Mouse (Mus musculus) fat pad, adult 2 months (tissue): ENCODE measurements around the gene Cubn.

Experiments
- DNase-seq: peaks from one replicate; pipeline ENCODE4 v3.0.0-alpha.2; 2011; ENCODE audit warnings: low read depth, low spot score; ENCODE audit errors: extremely low read depth

Gene Cubn

DNA sequence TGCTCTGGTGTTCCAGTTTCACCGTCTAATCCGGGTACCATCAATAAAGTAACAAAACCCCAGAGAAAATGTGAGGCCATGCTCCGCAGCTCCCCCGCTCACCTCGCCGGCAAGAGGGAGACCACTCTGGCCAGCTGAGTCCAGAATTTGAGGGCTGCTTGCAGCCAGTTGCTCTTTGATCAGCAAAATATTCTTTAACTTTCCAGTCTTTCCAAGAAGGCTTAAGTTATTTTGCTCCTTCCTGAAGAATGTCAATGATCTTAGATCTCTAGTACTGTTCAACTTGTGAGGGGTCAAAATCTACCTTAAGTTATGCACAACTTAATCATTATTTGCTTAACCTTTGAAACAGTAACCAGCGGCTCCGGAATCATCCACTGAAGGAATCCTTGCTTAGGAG lies at the start of gene Cubn:
Cubn (minus strand) TSS at position 80 of the 400 bp plus-strand sequence.
- DNase-seq = no peak

DNA sequence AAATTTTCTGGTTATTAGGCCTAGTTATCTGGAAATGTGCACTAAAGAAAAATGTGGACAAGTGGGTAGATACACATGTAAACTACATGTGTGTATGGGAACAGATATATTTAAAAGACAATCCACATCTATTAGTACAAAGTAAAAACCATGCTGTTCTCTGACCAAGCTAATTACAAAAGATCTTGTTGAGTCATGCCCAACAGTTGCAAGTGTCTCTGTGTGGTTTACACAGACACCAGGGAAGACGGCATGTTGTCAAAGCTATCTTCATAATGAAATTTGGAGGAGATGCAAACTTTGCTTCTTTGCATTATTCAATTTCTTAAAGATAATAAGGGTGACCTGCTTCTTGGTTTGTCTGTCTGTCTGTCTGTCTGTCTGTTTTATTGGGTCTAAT lies 48.2 kb upstream of the Cubn start:
- no peak for DNase-seq

DNA sequence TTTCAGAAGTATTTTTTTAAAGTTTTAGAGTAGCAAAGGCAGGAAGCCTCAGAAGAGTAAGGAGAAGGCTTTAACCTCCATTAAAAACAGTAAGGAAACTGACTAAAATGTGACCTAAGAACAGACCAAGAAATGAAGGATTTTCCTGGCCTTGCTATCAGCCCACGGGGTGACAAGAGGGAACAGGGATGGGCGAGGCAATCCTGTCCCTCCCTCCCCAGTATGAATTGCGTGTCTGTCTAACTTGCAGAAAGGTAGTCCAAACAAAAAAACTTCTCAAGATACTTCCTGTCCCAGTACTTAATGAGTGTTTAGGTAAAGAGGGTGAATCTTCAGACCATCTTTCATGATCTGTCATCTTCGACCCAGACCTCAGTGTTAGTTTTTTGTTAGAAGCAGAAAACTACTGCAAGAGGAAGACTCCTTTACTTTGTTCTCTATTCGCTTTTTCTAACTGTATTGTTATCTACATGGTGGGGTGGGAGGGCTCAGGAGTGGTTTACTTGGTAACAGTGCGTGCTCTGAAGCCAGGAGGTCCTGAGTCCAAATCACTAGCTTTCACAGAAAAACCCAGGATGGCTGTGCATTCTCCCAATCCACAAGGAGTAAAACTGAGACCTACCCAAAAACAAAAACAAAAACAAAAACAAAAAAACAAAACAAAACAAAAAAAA lies 47.2 kb upstream of the Cubn start:
- DNase-seq = no peak

DNA sequence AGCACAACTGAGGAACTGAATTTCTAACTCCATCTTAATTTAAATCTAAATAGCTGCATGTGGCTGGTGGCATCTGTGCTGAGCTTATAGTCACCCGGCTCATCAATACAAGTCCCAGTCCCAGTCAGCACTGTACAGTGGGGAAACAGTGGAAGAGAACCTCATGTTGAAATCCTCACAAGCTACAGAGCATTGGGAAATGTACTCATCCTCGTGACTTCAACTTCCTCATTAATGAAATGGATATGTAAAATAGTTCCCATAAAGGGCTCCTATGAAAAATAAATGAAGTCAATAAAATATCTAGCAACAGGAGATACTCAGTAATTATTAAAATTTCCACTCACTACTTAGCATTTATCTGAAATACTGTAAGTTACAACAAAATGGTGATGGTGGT lies 46.6 kb upstream of the Cubn start:
- no peak for DNase-seq

DNA sequence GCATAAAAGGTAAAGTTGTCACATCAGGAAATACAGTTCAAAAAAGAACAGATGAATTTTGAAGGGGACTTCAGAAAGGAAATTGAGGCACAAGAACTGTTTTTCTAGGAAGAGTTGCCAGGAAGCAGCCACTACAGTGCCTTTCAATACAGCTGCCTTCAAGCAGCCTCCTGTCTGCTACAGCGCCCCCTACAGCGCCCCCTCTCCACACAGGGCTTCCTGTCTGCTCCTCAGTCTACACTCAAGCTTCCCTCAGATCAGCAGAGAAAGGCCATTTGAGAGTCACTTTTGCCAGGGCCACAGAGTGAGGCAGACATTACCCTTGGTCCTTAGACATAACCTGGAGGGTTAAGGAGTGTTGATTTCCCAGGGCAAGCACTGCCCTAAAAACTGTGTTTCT lies 46.1 kb upstream of the Cubn start:
- no peak for DNase-seq

DNA sequence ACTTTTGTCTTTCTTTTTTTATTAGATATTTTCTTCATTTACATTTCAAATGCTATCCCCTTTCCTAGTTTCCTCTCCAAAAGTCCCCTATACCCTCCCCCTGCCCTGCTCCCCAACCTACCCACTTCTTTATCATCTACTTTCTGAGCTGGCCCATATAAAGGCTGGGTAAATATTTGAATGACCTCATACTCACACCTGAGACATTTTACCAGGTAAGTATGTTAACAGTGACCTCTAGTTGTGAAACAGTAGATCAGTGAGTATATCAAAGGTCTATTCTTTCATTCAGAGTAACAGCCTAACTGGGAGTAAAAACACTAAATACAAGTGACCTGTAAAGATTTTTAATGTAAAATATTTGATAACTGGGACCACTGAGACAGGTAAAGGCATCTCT lies 45.1 kb upstream of the Cubn start:
- no peak for DNase-seq

DNA sequence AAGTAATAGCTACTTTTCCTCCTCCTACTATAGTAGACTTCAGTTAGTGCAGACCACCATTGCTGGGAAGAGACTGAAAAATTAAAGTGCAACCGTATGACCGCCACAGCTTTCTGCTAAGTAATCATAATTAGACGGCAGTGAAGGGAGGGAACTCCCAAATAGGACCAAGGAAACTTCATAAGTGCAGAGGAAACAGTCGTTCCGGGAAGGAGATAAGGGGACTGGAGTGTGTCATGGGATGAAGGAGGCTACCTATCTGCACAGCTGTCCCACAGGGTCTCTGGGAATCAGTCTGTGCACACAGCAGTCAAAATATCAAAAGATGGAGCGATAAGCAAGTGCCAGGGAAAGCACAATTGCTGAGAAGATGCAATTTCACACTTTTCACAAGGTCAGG lies 39.0 kb upstream of the Cubn start:
- DNase-seq = no peak

DNA sequence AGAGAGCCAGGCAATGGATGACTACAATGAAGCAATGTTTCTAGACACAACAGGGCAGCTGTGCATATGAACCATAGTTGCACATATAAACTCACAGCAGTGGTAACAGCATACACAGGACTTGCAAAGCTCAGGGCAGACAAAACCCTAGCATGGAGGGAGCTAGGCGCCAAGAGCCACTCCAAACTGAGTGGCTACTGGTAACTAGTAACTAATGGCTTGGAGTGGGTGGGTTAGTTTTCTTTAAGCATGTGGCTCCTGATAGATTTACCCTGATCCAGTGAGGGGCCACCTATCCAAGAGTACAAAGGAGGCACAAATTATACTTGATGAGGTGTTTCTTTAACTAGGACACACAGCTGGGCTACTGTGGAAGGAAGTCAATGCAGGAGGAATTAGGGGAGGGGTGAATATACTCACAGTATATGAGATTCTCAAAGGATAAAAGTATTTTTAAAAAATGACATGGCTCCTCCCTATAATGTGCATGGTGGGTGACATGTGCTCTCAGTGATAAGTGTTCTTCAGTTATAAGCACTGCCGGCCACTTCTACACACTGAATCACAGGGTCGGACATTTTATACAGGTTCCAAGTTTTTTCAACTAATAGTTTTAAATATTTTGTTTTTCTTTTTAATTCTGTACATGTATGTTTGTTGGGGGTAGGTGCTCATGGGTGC lies 37.8 kb upstream of the Cubn start:
- no peak for DNase-seq

DNA sequence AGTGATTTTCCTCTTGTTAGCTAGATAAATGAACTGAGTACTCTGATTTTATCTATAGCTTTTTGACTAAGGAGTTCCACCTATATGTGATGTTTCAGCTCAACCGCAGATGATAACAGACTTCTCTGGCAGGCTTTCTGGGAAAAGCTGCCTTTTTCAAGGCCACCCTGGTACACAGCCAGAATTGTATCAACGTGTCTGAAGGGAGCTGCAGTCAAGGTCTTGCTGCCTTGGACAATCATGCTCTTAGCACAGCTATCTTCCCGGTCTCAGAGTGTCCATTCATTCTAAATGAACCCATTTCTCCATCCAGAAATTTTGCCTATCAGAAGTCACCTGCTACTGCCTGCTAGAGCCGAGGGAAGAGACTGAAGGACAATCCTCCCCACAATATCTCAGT lies 35.9 kb upstream of the Cubn start:
- no peak for DNase-seq

DNA sequence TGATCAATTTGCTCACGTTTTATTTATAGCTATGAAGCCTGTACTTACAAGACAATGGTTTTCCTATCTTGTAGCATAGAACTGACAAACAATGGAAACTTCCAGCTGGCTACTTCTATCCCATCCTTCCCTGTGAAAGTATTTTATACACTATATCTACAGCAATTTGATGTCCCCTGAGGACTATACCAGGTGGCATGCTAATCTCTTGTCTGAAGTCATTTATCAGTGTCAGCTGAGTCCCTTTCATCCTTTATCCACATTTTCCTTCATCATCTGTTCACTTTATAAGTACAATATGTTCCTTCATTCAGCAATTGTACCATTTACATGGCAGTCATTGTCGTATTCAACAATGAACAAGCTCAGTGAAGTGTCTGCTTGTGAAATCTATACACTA lies 35.5 kb upstream of the Cubn start:
- no peak for DNase-seq

DNA sequence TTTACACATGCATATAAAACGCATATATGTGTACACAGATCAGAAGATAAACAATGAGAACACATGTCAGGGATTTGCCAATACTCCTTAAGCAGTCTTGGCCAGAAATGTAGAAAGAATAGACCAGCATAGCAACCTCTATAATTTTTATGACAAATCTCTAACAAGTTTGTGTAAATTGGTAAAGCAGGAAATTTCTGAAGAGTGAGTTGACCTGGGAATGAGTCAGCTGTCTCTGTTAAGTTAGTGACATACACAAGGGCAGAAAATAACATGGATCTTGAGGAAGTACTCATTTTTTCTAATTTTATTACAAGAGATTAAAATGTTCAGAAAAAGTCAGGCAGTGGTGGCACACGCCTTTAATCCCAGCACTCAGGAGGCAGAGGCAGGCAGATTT lies 34.6 kb upstream of the Cubn start:
- DNase-seq = no peak

DNA sequence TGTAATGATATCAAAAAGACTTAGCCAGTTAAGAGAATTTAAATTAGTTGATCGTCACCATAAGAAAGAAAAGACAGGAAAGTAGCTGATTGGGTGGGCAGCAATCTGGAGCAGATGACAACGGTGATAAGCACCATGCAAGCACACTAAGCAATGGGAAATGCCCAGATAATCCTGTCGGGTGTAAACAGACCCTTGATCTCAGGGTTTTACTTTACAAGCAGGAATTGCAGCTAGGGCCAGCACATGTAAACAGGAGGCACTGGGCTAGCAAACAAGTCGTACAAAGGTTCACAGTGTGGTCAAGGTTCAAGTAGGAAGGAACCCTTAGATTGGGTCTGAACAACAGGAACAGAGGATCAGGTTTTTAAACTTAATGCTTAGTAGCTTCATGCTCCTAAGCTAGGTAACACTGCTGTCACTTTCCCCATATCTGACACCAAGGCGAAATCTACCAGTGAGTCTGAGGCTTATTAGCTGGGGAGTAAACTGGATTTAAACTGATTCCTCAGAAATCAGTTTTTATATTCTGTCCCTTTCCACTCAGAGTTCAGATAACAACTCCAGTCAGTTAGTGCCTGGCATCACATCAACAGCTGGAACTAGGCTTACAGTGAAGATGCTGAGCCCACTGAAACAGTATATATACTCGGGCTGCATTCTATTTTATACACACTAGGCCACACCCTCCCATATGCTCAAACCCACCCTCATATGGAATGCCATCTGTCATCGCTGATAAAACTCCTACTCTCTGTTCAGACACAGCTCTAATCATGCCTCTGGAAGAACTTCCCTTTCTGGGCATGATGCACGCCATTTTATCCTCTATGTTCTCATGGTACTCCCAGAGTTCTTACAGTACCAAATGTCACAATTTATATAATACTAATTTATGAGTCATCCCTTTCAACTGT lies 32.2 kb upstream of the Cubn start:
- DNase-seq = no peak

DNA sequence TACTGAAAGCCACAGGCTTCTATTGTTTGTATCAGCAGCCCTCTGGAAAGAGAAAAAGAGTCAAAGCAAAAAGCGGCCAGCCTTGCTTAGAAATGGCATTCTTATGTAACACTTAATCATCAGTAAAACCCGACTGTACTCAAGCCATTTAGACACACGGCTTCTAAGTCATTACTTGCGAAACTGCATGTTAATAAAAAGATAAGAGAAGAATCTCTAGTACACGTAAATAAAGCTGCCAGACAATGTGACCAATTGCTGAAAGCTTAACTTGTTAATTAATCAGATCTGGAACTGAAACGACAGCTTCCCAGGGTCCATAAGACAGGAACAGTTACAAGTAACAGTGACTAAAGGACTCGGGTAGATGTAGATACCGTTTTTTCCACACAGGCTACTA lies 30.5 kb upstream of the Cubn start:
- no peak for DNase-seq

DNA sequence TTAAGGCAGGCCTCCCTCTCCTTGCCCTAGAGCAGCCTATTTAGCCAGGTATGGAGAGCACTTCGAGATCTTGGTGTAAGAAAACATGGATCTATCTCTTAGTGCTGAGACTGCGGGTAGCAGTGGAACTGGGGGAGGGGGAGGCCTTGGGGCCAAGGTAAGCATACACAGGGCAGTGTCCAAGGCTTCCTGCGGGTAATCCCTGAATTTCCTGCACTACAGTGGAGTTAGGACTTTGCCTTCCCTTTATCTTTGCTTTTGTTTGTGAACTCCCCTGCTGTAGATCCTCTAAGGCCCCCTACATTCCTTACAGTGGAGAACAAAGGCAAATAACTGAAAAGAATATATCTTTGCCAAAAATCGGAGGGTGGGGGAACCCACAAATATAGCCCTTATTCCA lies 23.3 kb upstream of the Cubn start:
- no peak for DNase-seq

DNA sequence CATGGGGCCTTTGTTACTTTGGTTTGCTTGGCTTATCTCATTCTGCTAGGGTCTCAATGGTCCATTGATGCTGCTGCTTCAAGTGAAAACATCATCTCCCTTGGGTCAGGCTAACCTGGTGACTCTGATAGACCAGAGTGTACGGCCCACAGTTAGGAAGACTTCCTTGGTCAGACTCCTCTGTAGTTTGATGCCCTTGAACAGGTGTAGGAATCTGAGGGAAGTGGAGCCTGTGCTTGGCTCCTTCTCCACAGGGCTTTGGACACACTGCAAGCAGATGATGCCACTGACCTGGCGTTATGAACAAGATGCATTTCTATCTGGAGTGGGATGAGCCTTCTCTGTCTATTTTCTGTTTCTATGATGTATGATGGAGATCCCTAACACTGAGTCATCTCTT lies 11.1 kb upstream of the Cubn start:
- DNase-seq = no peak

DNA sequence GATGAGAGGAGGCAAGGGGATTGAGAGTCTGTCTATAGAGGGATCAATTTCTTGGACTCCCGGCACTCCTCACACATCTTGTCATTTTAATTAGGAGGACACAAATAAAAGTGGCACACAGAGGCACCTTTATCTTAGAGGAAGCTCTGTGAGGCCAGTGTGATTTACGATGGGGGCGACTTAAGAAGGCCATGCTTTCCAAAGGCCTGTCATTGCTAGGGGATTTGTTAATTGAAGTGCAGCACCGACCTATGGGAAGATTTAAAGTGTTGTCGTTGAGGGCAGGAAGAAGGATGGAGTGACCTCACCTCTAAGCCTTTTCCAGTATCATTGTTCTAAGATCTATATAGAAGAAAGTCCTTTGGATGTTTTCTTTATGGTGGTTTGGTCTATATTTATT lies 9.9 kb upstream of the Cubn start:
- no peak for DNase-seq

DNA sequence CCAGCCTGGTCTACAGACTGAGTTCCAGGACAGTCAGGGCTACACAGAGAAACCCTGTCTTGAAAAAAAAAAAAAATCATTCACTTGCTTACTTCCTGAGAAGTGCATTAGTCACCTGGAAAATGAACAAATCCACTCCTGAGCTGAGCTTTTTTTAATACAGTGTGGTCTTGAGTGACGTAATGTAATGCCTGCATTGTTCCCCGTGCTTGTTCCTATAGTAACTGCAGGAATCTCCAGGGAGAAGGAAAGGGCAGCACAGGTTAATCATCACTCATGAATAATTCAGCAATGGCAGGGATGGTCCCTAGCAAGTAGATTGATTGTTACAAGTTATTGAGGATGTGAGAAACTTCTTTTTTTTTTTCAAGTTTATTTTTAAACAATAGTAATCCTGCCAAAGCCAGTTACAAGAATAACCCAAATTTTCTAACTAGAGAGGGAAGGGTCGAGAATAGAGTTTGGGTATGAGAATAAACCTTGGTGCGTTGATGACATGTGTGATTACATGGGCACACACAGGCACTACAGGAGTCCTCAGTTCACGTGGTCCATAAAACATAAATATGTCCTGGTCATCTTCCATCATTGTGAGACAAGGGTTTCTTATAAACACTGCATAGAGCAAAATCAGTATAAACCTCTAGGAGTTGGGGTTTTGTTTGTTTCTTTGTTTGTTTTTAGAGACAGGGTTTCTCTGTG lies 8.8 kb upstream of the Cubn start:
- DNase-seq = no peak

DNA sequence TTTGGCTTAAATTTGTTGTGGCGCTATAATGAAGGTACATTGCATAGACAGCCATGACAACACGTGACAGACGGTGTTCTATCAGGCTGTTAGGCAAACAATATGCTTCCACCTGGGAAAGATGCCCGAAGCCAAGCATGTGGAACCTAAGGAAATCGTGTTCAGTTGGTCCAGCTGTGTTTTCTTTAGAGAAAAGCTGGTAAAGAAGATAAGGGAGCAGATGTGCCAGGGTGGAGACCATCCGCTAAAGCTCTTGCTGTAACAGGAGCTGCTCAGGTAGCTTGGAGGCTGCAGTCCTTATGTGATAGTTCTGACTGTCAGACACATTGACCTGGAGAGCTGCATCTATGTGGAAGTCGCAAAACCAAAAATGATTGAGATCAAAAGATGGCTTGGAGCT lies 7.6 kb upstream of the Cubn start:
- DNase-seq = no peak

DNA sequence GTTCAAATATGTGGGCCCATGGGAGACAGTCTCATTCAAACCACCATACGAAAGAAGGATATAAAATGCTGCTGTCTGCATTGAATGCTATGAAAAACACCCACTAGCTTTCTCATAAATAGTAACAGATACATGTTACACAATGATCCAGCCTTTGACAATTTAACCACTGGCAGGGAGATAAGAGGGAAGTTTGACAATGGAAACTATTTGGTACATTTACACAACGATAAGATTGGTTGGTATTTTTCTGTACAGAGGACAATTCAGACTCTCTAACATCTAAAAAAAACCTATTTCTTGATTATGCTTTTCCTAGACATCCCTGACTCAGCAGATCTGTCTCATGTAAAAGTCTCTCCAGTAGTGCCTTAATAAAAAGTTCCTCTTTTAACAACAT lies 4.5 kb upstream of the Cubn start:
- DNase-seq = no peak

DNA sequence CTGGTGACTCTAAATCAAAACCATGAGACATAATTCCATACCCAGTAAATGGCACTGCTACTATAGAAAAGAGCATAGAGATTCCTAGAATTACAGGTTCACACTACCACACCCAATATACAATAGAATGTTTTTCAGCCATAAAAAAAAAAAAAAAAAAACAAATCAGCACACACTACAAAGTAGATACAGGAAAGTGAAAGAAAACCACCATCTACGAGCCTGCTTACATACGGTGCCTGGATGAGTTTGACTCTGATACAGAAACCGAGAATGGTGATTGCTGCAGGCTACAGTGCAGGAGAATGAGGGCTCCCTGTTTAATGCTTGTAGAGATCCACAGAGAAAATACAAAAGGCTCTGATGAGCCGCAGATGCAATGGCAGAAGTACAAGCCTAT lies 1.3 kb upstream of the Cubn start:
- no peak for DNase-seq

DNA sequence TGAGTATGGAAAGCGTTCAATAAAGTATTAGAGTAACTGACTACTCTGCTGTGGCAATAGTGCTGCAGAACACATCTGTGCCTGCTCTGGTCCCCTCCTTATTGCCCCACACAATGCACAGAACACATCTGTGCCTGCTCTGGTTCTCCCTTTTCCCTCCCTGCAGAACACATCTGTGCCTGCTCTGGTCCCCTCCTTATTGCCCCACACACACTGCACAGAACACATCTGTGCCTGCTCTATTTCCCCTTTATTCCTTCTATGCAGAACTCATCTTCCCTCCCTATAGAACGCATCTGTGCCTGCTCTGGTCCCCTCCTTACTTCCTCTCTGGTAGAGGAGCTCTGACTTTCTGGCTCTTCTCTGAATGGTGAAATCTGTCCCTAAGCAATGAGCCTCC lies 1.1 kb downstream of the Cubn start:
- no peak for DNase-seq
